Mouse (Mus musculus) lung, adult 2 months (tissue): ENCODE data around the gene Rarg.

Source experiments
- CTCF ChIP-seq: fragments of 200-500 bp; IDR thresholded peaks from 2 replicates; pipeline ENCODE4 v1.5.1; 2011; ENCODE audit warnings: mild to moderate bottlenecking, low read length, control low read depth; ENCODE audit not compliant: insufficient read depth
- POLR2A ChIP-seq: fragments of 200-500 bp; IDR thresholded peaks from 2 replicates; pipeline ENCODE4 v1.6.1; 2011; ENCODE audit warnings: low read depth, mild to moderate bottlenecking, control low read depth, low read length, borderline replicate concordance; ENCODE audit errors: extremely low read depth

DNA sequence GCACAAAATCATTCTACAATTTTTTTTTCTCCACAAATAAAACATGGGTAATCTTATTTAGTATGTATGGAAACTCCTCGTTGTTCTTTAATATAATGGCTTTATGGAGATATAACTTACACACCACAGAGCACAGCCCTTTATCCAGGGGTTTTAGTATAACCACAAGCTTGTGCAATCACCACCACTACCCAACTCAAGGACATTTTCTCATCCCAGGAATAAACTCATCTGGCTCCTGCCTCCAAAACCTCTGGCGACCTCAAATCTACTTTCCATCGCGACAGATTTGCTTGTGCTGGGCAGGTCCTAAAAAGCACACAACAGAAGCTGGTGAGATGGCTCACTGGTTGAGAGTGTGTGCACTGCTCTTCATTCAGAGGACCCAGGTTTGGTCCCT is 63.7 kb downstream of the Rarg start:
- TF ChIP-seq CTCF (no peak), POLR2A (no peak)
